Mouse (Mus musculus) neural tube, embryonic 15.5 days (tissue): Measurements from ENCODE around the gene 1500009C09Rik. TPM values are rescaled to one million over a fixed set of nuclear protein-coding genes. Genes with fewer than 3 reads are reported as not detected.

ENCODE experiments used
- ATAC-seq: fragments of 200-750 bp; cut with Nextera tagmentation; 2 replicates; pipeline ENCODE4 v1.8.0; 2017; ENCODE audit warnings: mild to moderate bottlenecking, moderate TSS enrichment, moderate library complexity; ENCODE audit not compliant: low FRiP score
- H3K27ac ChIP-seq: fragments of 300-500 bp; sonication (generic); replicated peaks from 2 replicates; pipeline ENCODE4 v1.5.1; 2015; ENCODE audit warnings: mild to moderate bottlenecking, inconsistent platforms
- H3K27me3 ChIP-seq: fragments of 300-500 bp; sonication (generic); replicated peaks from 2 replicates; pipeline ENCODE4 v1.6.1; 2015; ENCODE audit warnings: inconsistent platforms
- H3K36me3 ChIP-seq: fragments of 300-500 bp; sonication (generic); 2 replicates; pipeline ENCODE4 v1.6.1; 2015; ENCODE audit warnings: inconsistent platforms
- H3K4me1 ChIP-seq: fragments of 300-500 bp; sonication (generic); 2 replicates; pipeline ENCODE4 v1.6.1; 2015; ENCODE audit warnings: inconsistent platforms
- H3K4me2 ChIP-seq: fragments of 300-500 bp; sonication (generic); 2 replicates; pipeline ENCODE4 v1.6.1; 2015; ENCODE audit warnings: inconsistent platforms, mild to moderate bottlenecking, moderate library complexity
- H3K4me3 ChIP-seq: fragments of 300-500 bp; sonication (generic); replicated peaks from 2 replicates; pipeline ENCODE4 v1.5.1; 2015; ENCODE audit warnings: mild to moderate bottlenecking, inconsistent platforms
- H3K9ac ChIP-seq: fragments of 300-500 bp; sonication (generic); replicated peaks from 2 replicates; pipeline ENCODE4 v1.6.1; 2015; ENCODE audit warnings: mild to moderate bottlenecking, inconsistent platforms
- H3K9me3 ChIP-seq: fragments of 300-500 bp; sonication (generic); replicated peaks from 2 replicates; pipeline ENCODE4 v1.6.1; 2016; ENCODE audit warnings: inconsistent platforms
- WGBS: fragments of 180-500 bp; shearing (Covaris S2); methylation state at CpG from one replicate; pipeline ENCODE4 v1.1.7; 2015; ENCODE audit warnings: mixed read lengths; 5-methylcytosine and 5-hydroxymethylcytosine counted together
- polyA plus RNA-seq: library from polyadenylated mRNA; unstranded; fragments of >200 nt; fragmentation: Nextera tagmentation; extraction: Ambion mirVana; gene quantifications from 2 replicates; pipeline ENCODE4 v1.2.1, GENCODE M21; 2015

1500009C09Rik gene
- polyA plus RNA-seq, 1 experiment from 2014 or later = 18.4 TPM

- no peak overlapping the region for H3K4me2 ChIP-seq
- peaks cover 28% of the 10 kb centered on the region for H3K27me3 ChIP-seq
- no peak overlapping the region for H3K9ac ChIP-seq
- no peaks in the 10 kb centered on the region for H3K36me3 ChIP-seq
- ATAC-seq = no peak
- 74% methylated on average over 14 of the region's 14 CpGs for WGBS
- H3K9me3 ChIP-seq = no peaks in the 10 kb centered on the region
- H3K27ac ChIP-seq = no peak overlapping the region
- H3K4me3 ChIP-seq = no peak overlapping the region
- H3K4me1 ChIP-seq = peaks cover 22% of the 10 kb centered on the region
Observed at GRCm38 (mm10) chr15:82221104-82221860, 30.9 kb upstream of the 1500009C09Rik start.

DNA sequence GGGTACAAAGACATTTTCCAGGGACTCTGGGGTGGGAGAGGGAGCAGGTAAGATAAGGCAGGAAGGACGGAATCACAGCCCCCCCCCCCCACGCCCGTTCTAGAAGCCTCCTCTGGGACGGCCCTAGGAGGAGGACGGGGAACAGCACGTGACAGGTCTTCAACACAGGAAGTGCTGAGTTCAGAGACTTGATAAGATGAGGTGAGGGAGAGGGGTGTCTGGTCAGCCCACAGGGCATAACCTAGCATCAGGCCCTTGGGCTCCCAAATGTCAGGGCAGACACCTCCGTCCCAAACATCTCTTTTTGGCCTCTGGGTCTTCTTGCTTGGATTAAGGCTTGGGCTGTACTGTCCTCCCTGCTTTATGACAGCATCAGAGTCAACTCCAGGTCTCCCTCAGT, 28.9 kb upstream of the 1500009C09Rik start:
- ATAC-seq = no peak
- peaks cover 20% of the 10 kb centered on the region for H3K27me3 ChIP-seq
- no peak overlapping the region for H3K27ac ChIP-seq
- no peaks in the 10 kb centered on the region for H3K36me3 ChIP-seq
- 63% methylated on average over 7 of the region's 7 CpGs for WGBS
- peak overlapping the region; percentile 63; the same call in 1 of the 2 replicates for H3K4me2 ChIP-seq
- no peak overlapping the region for H3K4me3 ChIP-seq
- no peak overlapping the region for H3K9ac ChIP-seq
- no peaks in the 10 kb centered on the region for H3K9me3 ChIP-seq
- peaks cover 12% of the 10 kb centered on the region for H3K4me1 ChIP-seq

- 2% methylated on average over 43 of the region's 44 CpGs for WGBS
- ATAC-seq = peak; percentile 56
Observed at GRCm38 (mm10) chr15:82223657-82224601, 28.3 kb upstream of the 1500009C09Rik start, which contains the start of gene Tnfrsf13c. TSS of gene Tnfrsf13c (minus strand) at chr15:82224369.

GRCm38 (mm10) chr15:82224602-82225215, 27.5 kb upstream of the 1500009C09Rik start:
- H3K4me1 ChIP-seq = peaks cover 12% of the 10 kb centered on the region
- peak overlapping the region; percentile 63 for H3K4me2 ChIP-seq
- no peaks in the 10 kb centered on the region for H3K9me3 ChIP-seq
- H3K27ac ChIP-seq = no peak overlapping the region
- no peak overlapping the region for H3K9ac ChIP-seq
- H3K4me3 ChIP-seq = peak overlapping the region; percentile 34
- H3K27me3 ChIP-seq = peaks cover 20% of the 10 kb centered on the region
- H3K36me3 ChIP-seq = no peaks in the 10 kb centered on the region
- WGBS = 42% methylated on average over 7 of the region's 7 CpGs
- ATAC-seq = no peak

More at GRCm38 (mm10) chr15:82223657-82224601, 28.3 kb upstream of the 1500009C09Rik start, which contains the start of gene Tnfrsf13c:
- no peaks in the 10 kb centered on the region for H3K36me3 ChIP-seq
- H3K27ac ChIP-seq = no peak within 1 kb of the TSS
- H3K4me3 ChIP-seq = peak within 1 kb of the TSS; percentile 34
- peaks cover 12% of the 10 kb centered on the region for H3K4me1 ChIP-seq
- H3K27me3 ChIP-seq = peaks cover 20% of the 10 kb centered on the region
- peak within 1 kb of the TSS; percentile 63 for H3K4me2 ChIP-seq
- H3K9ac ChIP-seq = peak within 1 kb of the TSS; percentile 6; the same call in 1 of the 2 replicates
- H3K9me3 ChIP-seq = no peaks in the 10 kb centered on the region

DNA sequence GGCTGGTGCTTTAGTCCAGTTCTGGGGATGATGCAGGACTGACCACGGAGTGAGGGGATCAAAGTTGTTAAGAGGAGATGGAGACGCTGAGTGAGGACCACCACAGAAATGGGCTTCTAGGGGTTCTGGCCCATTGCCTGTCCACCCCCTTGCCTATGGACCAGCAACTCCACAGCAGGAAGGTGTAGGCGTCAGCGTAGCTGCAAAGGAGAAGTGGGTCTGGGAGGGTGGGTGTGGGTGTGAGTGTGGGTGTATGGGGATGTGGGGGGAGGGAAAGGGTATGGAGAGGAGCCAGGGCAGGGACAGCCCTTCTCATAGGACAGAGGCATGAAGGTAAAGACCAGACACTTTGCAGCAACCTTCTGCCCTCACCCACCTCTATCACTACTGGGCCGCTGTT, 26.4 kb upstream of the 1500009C09Rik start:
- H3K36me3 ChIP-seq = no peaks in the 10 kb centered on the region
- H3K27me3 ChIP-seq = peaks cover 20% of the 10 kb centered on the region
- WGBS = 99% methylated on average over 5 of the region's 5 CpGs
- H3K4me1 ChIP-seq = peaks cover 12% of the 10 kb centered on the region
- no peak overlapping the region for H3K4me2 ChIP-seq
- ATAC-seq = no peak
- H3K9me3 ChIP-seq = no peaks in the 10 kb centered on the region
- no peak overlapping the region for H3K4me3 ChIP-seq
- H3K27ac ChIP-seq = no peak overlapping the region
- H3K9ac ChIP-seq = no peak overlapping the region

- ATAC-seq = no peak
- 46% methylated on average over 11 of the region's 11 CpGs for WGBS
- Histone ChIP-seq H3K36me3 (no peaks in the 10 kb centered on the region), H3K9me3 (no peaks in the 10 kb centered on the region), H3K4me3 (no peak overlapping the region), H3K4me1 (peaks cover 10% of the 10 kb centered on the region), H3K9ac (no peak overlapping the region), H3K27me3 (peaks cover 9% of the 10 kb centered on the region), H3K4me2 (no peak overlapping the region), H3K27ac (no peak overlapping the region)
Observed at GRCm38 (mm10) chr15:82229542-82230045, 22.6 kb upstream of the 1500009C09Rik start.

DNA sequence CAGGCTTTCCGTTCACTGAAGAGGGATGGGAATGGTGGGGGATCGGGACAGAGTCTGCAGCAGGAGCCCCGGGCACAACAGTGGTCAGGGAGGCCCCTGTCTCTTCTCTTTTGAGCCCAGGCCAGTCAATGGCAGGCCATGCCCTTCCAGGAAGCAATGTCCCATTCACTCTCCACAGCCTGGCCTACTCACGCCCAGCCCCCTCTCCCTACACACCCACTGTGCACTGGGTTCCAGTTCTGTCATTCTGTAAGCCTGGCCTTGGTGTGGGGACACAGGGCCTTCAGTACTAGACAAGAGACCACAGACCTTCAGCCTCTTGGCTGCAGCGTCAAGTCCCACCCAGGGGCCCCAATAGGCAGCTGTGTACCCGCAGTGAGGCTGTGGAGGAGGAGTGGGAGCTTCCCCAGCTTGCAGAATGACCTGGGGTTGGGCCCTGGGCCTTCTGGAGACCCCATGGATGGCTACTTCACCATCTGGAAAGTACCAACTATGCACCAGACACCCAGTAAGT, 22.0 kb upstream of the 1500009C09Rik start:
- Histone ChIP-seq H3K36me3 (no peaks in the 10 kb centered on the region), H3K9me3 (no peaks in the 10 kb centered on the region), H3K4me1 (peaks cover 8% of the 10 kb centered on the region), H3K27me3 (peaks cover 4% of the 10 kb centered on the region), H3K9ac (no peak overlapping the region), H3K4me2 (no peak overlapping the region), H3K27ac (no peak overlapping the region), H3K4me3 (no peak overlapping the region)
- no peak for ATAC-seq
- 75% methylated on average over 6 of the region's 6 CpGs for WGBS

GRCm38 (mm10) chr15:82231100-82231499, 21.1 kb upstream of the 1500009C09Rik start:
- ATAC-seq = no peak
- no peaks in the 10 kb centered on the region for H3K36me3 ChIP-seq
- H3K9me3 ChIP-seq = no peaks in the 10 kb centered on the region
- 75% methylated on average over 4 of the region's 4 CpGs for WGBS
- no peak overlapping the region for H3K4me2 ChIP-seq
- no peak overlapping the region for H3K9ac ChIP-seq
- H3K27ac ChIP-seq = no peak overlapping the region
- no peaks in the 10 kb centered on the region for H3K27me3 ChIP-seq
- peaks cover 8% of the 10 kb centered on the region for H3K4me1 ChIP-seq
- no peak overlapping the region for H3K4me3 ChIP-seq

- Histone ChIP-seq H3K9me3 (no peaks in the 10 kb centered on the region), H3K9ac (no peak overlapping the region), H3K4me2 (no peak overlapping the region), H3K27ac (no peak overlapping the region), H3K4me1 (peaks cover 8% of the 10 kb centered on the region), H3K27me3 (no peaks in the 10 kb centered on the region), H3K4me3 (no peak overlapping the region), H3K36me3 (no peaks in the 10 kb centered on the region)
- 58% methylated on average over 11 of the region's 11 CpGs for WGBS
- ATAC-seq = no peak
Observed at GRCm38 (mm10) chr15:82231591-82232378, 20.4 kb upstream of the 1500009C09Rik start.

GRCm38 (mm10) chr15:82232651-82233050, 19.5 kb upstream of the 1500009C09Rik start:
- Histone ChIP-seq H3K9me3 (no peaks in the 10 kb centered on the region), H3K27ac (no peak overlapping the region)
- WGBS = 79% methylated on average over 4 of the region's 4 CpGs

More at GRCm38 (mm10) chr15:82232651-82233050, 19.5 kb upstream of the 1500009C09Rik start:
- H3K9ac ChIP-seq = no peak overlapping the region
- no peak overlapping the region for H3K4me3 ChIP-seq
- no peaks in the 10 kb centered on the region for H3K27me3 ChIP-seq
- peaks cover 8% of the 10 kb centered on the region for H3K4me1 ChIP-seq
- no peak for ATAC-seq
- no peak overlapping the region for H3K4me2 ChIP-seq
- H3K36me3 ChIP-seq = no peaks in the 10 kb centered on the region
